Mouse (Mus musculus): ENCODE results near the gene Ice2. TPM values are rescaled to one million over a fixed set of nuclear protein-coding genes. Genes with fewer than 3 reads are reported as not detected.

Ice2 gene
- total RNA-seq, 1 experiment, result 10.0 TPM

DNA sequence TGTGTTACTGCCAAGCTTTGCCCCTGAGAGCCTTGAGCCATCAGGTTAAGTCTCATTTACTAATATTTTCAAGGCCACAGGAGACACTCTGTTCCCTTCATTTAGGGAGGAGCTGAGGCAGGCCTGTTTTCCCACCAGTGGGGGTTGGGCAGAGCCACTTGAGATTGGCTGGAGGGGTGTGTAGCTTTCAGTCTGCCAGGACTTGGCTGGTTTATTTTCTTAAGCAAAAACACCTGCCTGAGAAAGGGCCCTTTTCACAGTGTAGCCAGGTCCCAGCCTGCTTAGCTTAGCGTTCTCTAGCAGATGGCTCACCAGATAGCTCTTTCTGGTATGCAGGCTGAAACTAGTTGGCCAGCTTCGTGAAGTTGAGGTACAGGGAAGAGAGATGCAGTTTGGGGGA lies 61.3 kb downstream of the Ice2 start:
- DNase-seq (ENCODE audit: low read depth, low spot score), result no peak
- TF ChIP-seq MAFK (IDR thresholded peaks at IDR 0.05; ENCODE audit: insufficient read depth, low read depth, low read length) (no peak), HCFC1 (IDR thresholded peaks at IDR 0.05; ENCODE audit: borderline replicate concordance, insufficient read depth, low read length) (no peak), ZNF384 (IDR thresholded peaks at IDR 0.05; ENCODE audit: low read depth, low read length) (no peak), CHD2 (IDR thresholded peaks at IDR 0.05; ENCODE audit: low read depth, low read length) (no peak), ZC3H11A (IDR thresholded peaks at IDR 0.05; ENCODE audit: borderline replicate concordance, low read depth, low read length) (no peak)
- no peaks in the 10 kb centered on the region for H3K9me3 ChIP-seq (ENCODE audit: control insufficient read depth, insufficient read depth, low read depth, low read length)
- no peak overlapping the region for H3K4me3 ChIP-seq (ENCODE audit: insufficient read depth in 1 of 2, low read depth in 1 of 2, low read length in 2 of 2, poor library complexity in 1 of 2, severe bottlenecking in 1 of 2)
- H3K27ac ChIP-seq (ENCODE audit: insufficient read depth, low read depth, low read length, poor library complexity, severe bottlenecking), result no peak overlapping the region
- in situ Hi-C loops (cut with MboI; ENCODE audit: low sequenced_read_pairs in 2 of 2, unreplicated experiment in 2 of 2), result no loop called here
- H3K4me1 ChIP-seq (ENCODE audit: control insufficient read depth in 2 of 2, insufficient read depth in 2 of 2, low read length in 2 of 2, poor library complexity in 1 of 2), result peaks cover 11 to 34% of the 10 kb centered on the region in 2 experiments
- no peak overlapping the region for H3K9ac ChIP-seq (ENCODE audit: insufficient read depth, low read depth, low read length, poor library complexity, severe bottlenecking)
- no peaks in the 10 kb centered on the region for H3K36me3 ChIP-seq (ENCODE audit: control insufficient read depth, insufficient read depth, low read length, poor library complexity, severe bottlenecking)

- no peak overlapping the region for H3K4me3 ChIP-seq (ENCODE audit: insufficient read depth in 1 of 2, low read depth in 1 of 2, low read length in 2 of 2, poor library complexity in 1 of 2, severe bottlenecking in 1 of 2)
- TF ChIP-seq ZC3H11A (IDR thresholded peaks at IDR 0.05; ENCODE audit: borderline replicate concordance, low read depth, low read length) (no peak), CHD2 (IDR thresholded peaks at IDR 0.05; ENCODE audit: low read depth, low read length) (no peak), MAFK (IDR thresholded peaks at IDR 0.05; ENCODE audit: insufficient read depth, low read depth, low read length) (no peak), HCFC1 (IDR thresholded peaks at IDR 0.05; ENCODE audit: borderline replicate concordance, insufficient read depth, low read length) (no peak), ZNF384 (IDR thresholded peaks at IDR 0.05; ENCODE audit: low read depth, low read length) (no peak)
- peaks cover 11 to 30% of the 10 kb centered on the region in 2 experiments for H3K4me1 ChIP-seq (ENCODE audit: control insufficient read depth in 2 of 2, insufficient read depth in 2 of 2, low read length in 2 of 2, poor library complexity in 1 of 2)
- H3K9ac ChIP-seq (ENCODE audit: insufficient read depth, low read depth, low read length, poor library complexity, severe bottlenecking), result no peak overlapping the region
- no peaks in the 10 kb centered on the region for H3K9me3 ChIP-seq (ENCODE audit: control insufficient read depth, insufficient read depth, low read depth, low read length)
- DNase-seq (ENCODE audit: low read depth, low spot score), result no peak
- H3K27ac ChIP-seq (ENCODE audit: insufficient read depth, low read depth, low read length, poor library complexity, severe bottlenecking), result no peak overlapping the region
- in situ Hi-C loops (cut with MboI; ENCODE audit: low sequenced_read_pairs in 2 of 2, unreplicated experiment in 2 of 2), result no loop called here
- H3K36me3 ChIP-seq (ENCODE audit: control insufficient read depth, insufficient read depth, low read length, poor library complexity, severe bottlenecking), result no peaks in the 10 kb centered on the region
Measured at GRCm38 (mm10) chr9:69459876-69460275, 62.2 kb downstream of the Ice2 start.

GRCm38 (mm10) chr9:69463046-69463445 lies 65.3 kb downstream of the Ice2 start:
- H3K27ac ChIP-seq (ENCODE audit: insufficient read depth, low read depth, low read length, poor library complexity, severe bottlenecking), result no peak overlapping the region
- in situ Hi-C loops (cut with MboI; ENCODE audit: low sequenced_read_pairs in 2 of 2, unreplicated experiment in 2 of 2), result no loop called here
- TF ChIP-seq ZC3H11A (IDR thresholded peaks at IDR 0.05; ENCODE audit: borderline replicate concordance, low read depth, low read length), result no peak
- TF ChIP-seq MAFK (IDR thresholded peaks at IDR 0.05; ENCODE audit: insufficient read depth, low read depth, low read length), result no peak
- no peak for TF ChIP-seq HCFC1 (IDR thresholded peaks at IDR 0.05; ENCODE audit: borderline replicate concordance, insufficient read depth, low read length)
- no peak for TF ChIP-seq ZNF384 (IDR thresholded peaks at IDR 0.05; ENCODE audit: low read depth, low read length)
- TF ChIP-seq CHD2 (IDR thresholded peaks at IDR 0.05; ENCODE audit: low read depth, low read length), result no peak
- H3K9ac ChIP-seq (ENCODE audit: insufficient read depth, low read depth, low read length, poor library complexity, severe bottlenecking), result no peak overlapping the region
- H3K9me3 ChIP-seq (ENCODE audit: control insufficient read depth, insufficient read depth, low read depth, low read length), result no peaks in the 10 kb centered on the region
- no peak for DNase-seq (ENCODE audit: low read depth, low spot score)
- H3K36me3 ChIP-seq (ENCODE audit: control insufficient read depth, insufficient read depth, low read length, poor library complexity, severe bottlenecking), result peaks cover 2% of the 10 kb centered on the region; the same call in 1 of the 2 replicates
- H3K4me3 ChIP-seq (ENCODE audit: insufficient read depth in 1 of 2, low read depth in 1 of 2, low read length in 2 of 2, poor library complexity in 1 of 2, severe bottlenecking in 1 of 2), result no peak overlapping the region
- peaks cover 11 to 15% of the 10 kb centered on the region in 2 experiments for H3K4me1 ChIP-seq (ENCODE audit: control insufficient read depth in 2 of 2, insufficient read depth in 2 of 2, low read length in 2 of 2, poor library complexity in 1 of 2)

- peaks cover 5 to 10% of the 10 kb centered on the region in 2 experiments; a peak in 3 of 4 replicates for H3K4me1 ChIP-seq (ENCODE audit: control insufficient read depth in 2 of 2, insufficient read depth in 2 of 2, low read length in 2 of 2, poor library complexity in 1 of 2)
- H3K36me3 ChIP-seq (ENCODE audit: control insufficient read depth, insufficient read depth, low read length, poor library complexity, severe bottlenecking), result peaks cover 2% of the 10 kb centered on the region; the same call in 1 of the 2 replicates
- TF ChIP-seq ZC3H11A (IDR thresholded peaks at IDR 0.05; ENCODE audit: borderline replicate concordance, low read depth, low read length) (no peak), ZNF384 (IDR thresholded peaks at IDR 0.05; ENCODE audit: low read depth, low read length) (no peak), CHD2 (IDR thresholded peaks at IDR 0.05; ENCODE audit: low read depth, low read length) (no peak), HCFC1 (IDR thresholded peaks at IDR 0.05; ENCODE audit: borderline replicate concordance, insufficient read depth, low read length) (no peak), MAFK (IDR thresholded peaks at IDR 0.05; ENCODE audit: insufficient read depth, low read depth, low read length) (no peak)
- no peak overlapping the region for H3K27ac ChIP-seq (ENCODE audit: insufficient read depth, low read depth, low read length, poor library complexity, severe bottlenecking)
- no peaks in the 10 kb centered on the region for H3K9me3 ChIP-seq (ENCODE audit: control insufficient read depth, insufficient read depth, low read depth, low read length)
- in situ Hi-C loops (cut with MboI; ENCODE audit: low sequenced_read_pairs in 2 of 2, unreplicated experiment in 2 of 2), result no loop called here
- H3K9ac ChIP-seq (ENCODE audit: insufficient read depth, low read depth, low read length, poor library complexity, severe bottlenecking), result no peak overlapping the region
- DNase-seq (ENCODE audit: low read depth, low spot score), result no peak
- no peak overlapping the region for H3K4me3 ChIP-seq (ENCODE audit: insufficient read depth in 1 of 2, low read depth in 1 of 2, low read length in 2 of 2, poor library complexity in 1 of 2, severe bottlenecking in 1 of 2)
Measured at GRCm38 (mm10) chr9:69464109-69464756, 66.5 kb downstream of the Ice2 start.
